Mouse (Mus musculus) heart, postnatal 14 days (tissue): ENCODE results near the gene Prokr2. TPM values are rescaled to one million over a fixed set of nuclear protein-coding genes. Genes with fewer than 3 reads are reported as not detected.
A peak's percentile ranks its signal among the peaks of the same experiment; 100 is the strongest.
"Not testable (repeated sequence)": the region's sequence is repeated elsewhere in the genome, so short reads cannot be mapped to it uniquely, and the experiment has no call there.

ENCODE experiments used
- DNase-seq, 2 experiments: peaks; one replicate each; pipeline ENCODE4 v3.0.0; 2021 to 2022
- intact Hi-C: fragments of 180-260 bp; cut with DNase I; formaldehyde crosslinking; loops from one replicate; pipeline ENCODE4 v1.15.1; 2025
- total RNA-seq, 2 experiments: library from RNA; stranded (reverse); gene quantifications; 2 replicates each; pipeline ENCODE4 v1.2.3; 2021

The Prokr2 gene
- total RNA-seq, 2 experiments from 2014 or later: 0.05 to 0.38 TPM

- intact Hi-C loops: no loop called here
- no peak for DNase-seq
Measured at GRCm38 (mm10) chr2:132343846-132344245, 41.4 kb downstream of the Prokr2 start.

- DNase-seq: no peak
- intact Hi-C loops: no loop called here
Measured at GRCm38 (mm10) chr2:132341293-132341692, 44.0 kb downstream of the Prokr2 start.

GRCm38 (mm10) chr2:132340350-132340749 lies 44.9 kb downstream of the Prokr2 start:
- intact Hi-C loops: no loop called here
- DNase-seq: no peak

GRCm38 (mm10) chr2:132337202-132337601 lies 48.0 kb downstream of the Prokr2 start:
- no peak for DNase-seq
- intact Hi-C loops: no loop called here

GRCm38 (mm10) chr2:132323541-132323940 lies 61.7 kb downstream of the Prokr2 start:
- DNase-seq: no peak
- intact Hi-C loops: loop anchor here (5.0 kb wide), 1 partner anchor 64 kb away; the partner anchor contains the start of gene Prokr2

- intact Hi-C loops: loop anchor here (5.0 kb wide), 1 partner anchor 67 kb away; the partner anchor contains the start of gene Prokr2
- DNase-seq: no peak
Measured at GRCm38 (mm10) chr2:132320516-132320915, 64.7 kb downstream of the Prokr2 start.

- no peak for DNase-seq
- intact Hi-C loops: loop anchor here (10.0 kb wide), 1 partner anchor 398 kb away; no protein-coding TSS in a partner anchor
Measured at GRCm38 (mm10) chr2:132317178-132317577, 68.1 kb downstream of the Prokr2 start.

- intact Hi-C loops: loop anchor here (1.0 to 10.0 kb wide), 2 partner anchors 169 to 399 kb away; no protein-coding TSS in a partner anchor
- peak; percentile 63 to 81 for DNase-seq
Measured at GRCm38 (mm10) chr2:132316041-132316808, 69.0 kb downstream of the Prokr2 start.

- not testable (repeated sequence) for DNase-seq
- intact Hi-C loops: loop anchor here (2.0 to 10.0 kb wide), 2 partner anchors 51 to 401 kb away; partner anchors contain the start of gene Cds2
Measured at GRCm38 (mm10) chr2:132314057-132314456, 71.2 kb downstream of the Prokr2 start.

GRCm38 (mm10) chr2:132313568-132313967 lies 71.7 kb downstream of the Prokr2 start:
- intact Hi-C loops: loop anchor here (10.0 kb wide), 1 partner anchor 401 kb away; no protein-coding TSS in a partner anchor
- no peak for DNase-seq

- DNase-seq: no peak
- intact Hi-C loops: loop anchor here (10.0 kb wide), 1 partner anchor 402 kb away; no protein-coding TSS in a partner anchor
Measured at GRCm38 (mm10) chr2:132312616-132313015, 72.6 kb downstream of the Prokr2 start.

- peak in 1 of 2 experiments; percentile 0 for DNase-seq
- intact Hi-C loops: loop anchor here (2.0 kb wide), 1 partner anchor 53 kb away; no protein-coding TSS in a partner anchor
Measured at GRCm38 (mm10) chr2:132309398-132309930, 75.8 kb downstream of the Prokr2 start.

- no peak for DNase-seq
- intact Hi-C loops: loop anchor here (2.0 kb wide), 1 partner anchor 52 kb away; no protein-coding TSS in a partner anchor
Measured at GRCm38 (mm10) chr2:132308829-132309228, 76.4 kb downstream of the Prokr2 start.

- intact Hi-C loops: no loop called here
- no peak for DNase-seq
Measured at GRCm38 (mm10) chr2:132307213-132307843, 77.9 kb downstream of the Prokr2 start.

- intact Hi-C loops: no loop called here
Measured at GRCm38 (mm10) chr2:132305988-132306387, 79.3 kb downstream of the Prokr2 start.

GRCm38 (mm10) chr2:132305165-132305564 lies 80.1 kb downstream of the Prokr2 start:
- intact Hi-C loops: no loop called here
- no peak for DNase-seq

More at GRCm38 (mm10) chr2:132305988-132306387, 79.3 kb downstream of the Prokr2 start:
- DNase-seq: no peak

GRCm38 (mm10) chr2:132301436-132301835 lies 83.8 kb downstream of the Prokr2 start:
- no peak for DNase-seq
- intact Hi-C loops: no loop called here

GRCm38 (mm10) chr2:132298250-132298649 lies 87.0 kb downstream of the Prokr2 start:
- intact Hi-C loops: no loop called here
- DNase-seq: no peak

GRCm38 (mm10) chr2:132293694-132294450 lies 91.4 kb downstream of the Prokr2 start:
- intact Hi-C loops: no loop called here
- DNase-seq: no peak

- intact Hi-C loops: no loop called here
- peak; percentile 43 to 61 for DNase-seq
Measured at GRCm38 (mm10) chr2:132292083-132292482, 93.2 kb downstream of the Prokr2 start.
